Mouse (Mus musculus): ENCODE results near the gene Opa1.
A peak's percentile ranks its signal among the peaks of the same experiment; 100 is the strongest.

Opa1 gene

DNA sequence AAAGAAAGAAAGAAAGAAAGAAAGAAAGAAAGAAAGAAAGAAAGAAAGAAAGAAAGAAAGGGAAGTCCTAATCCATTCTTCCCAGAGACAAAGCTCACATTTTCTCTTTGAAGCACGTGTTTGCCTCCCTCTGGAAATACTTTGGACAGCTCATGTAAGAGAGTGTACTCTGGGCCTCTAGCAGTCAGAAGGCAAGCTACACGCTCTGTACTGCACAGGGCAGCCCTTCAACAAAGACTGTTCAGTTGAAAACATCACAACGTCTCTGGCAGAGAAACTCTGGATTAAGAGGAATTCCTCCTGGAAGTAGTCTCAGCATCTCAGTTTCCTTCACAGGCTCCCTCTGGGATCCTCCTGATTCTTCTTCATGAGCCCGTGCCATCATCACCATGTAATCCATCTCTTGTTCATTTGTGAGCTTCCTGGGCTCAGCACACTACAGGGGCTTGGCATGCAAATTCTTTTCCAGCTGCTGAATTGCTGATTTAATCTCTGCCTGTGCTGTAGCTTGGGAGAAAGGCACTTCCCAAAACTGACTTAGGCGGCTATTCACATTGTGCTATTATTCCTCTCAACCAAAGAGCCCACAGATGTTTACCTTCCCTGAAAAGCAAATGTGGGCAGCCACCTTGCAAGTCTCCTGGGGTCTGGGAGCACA lies 114.0 kb downstream of the Opa1 start:
- DNase-seq = no peak

DNA sequence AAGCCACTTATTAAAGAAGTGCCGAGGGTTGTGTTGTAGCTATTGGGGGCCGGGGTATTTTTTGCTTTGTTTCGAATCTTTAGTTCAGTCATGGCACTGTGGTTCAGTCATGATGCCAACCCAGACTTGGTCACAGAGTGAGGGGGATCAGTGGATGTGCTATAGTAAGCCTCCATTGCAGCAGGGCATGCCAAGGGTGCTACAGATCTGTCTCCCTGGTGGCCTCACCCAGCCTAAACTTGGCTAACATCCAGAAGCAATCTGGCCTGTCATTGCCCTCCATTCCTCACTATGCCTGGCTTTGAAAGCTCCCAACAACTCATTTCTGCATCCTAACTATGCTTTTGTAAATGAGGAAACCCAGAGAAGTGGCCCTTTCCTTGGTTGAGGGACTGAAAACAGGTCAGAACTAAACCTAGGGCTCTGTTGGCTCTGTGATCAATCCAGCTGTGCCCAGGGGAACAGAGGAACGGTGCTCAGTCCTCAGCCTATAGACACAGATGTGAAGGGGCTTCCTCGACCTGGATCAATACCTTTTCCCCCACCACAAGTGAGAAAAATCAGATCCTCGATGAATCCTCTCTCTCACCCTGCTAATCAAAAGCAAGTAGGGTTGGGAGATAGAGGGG lies 114.8 kb downstream of the Opa1 start:
- DNase-seq = peak; percentile 53

DNA sequence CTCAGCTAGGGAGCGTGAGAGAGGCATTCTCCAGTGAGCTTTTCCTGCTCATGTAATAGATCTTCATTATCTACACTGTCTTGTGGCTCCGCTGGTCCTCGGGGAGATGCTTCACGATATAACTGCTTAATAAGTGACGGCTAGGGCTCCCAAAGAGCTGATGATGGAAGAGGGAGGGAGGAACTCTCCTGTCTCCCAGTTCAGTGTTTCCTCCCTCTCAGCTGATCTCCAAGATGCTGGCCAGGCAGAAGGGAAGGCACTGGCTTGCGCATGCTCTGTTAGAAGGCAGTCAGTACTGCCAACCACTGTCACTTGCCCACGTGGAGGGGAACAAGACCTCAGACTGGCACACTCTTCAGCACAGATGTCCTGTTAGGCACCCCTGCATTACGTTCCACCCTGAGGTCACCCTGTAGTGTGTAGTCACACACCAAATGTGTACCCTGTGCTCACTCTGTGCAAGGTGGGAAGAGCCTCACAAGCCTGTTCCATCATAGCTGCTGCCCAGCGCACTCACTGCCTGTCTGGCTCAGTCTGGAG lies 115.4 kb downstream of the Opa1 start:
- no peak for DNase-seq
